Mouse (Mus musculus) heart, postnatal 0 days (tissue): ENCODE measurements around the gene Sorbs2.

Experiments
- CTCF ChIP-seq: IDR thresholded peaks from 2 replicates; pipeline ENCODE4 v1.5.1; 2016; ENCODE audit warnings: antibody characterized with exemption, control low read depth, low read depth
- EP300 ChIP-seq: IDR thresholded peaks from 2 replicates; pipeline ENCODE4 v1.6.1; 2016; ENCODE audit warnings: antibody characterized with exemption, low read depth

DNA sequence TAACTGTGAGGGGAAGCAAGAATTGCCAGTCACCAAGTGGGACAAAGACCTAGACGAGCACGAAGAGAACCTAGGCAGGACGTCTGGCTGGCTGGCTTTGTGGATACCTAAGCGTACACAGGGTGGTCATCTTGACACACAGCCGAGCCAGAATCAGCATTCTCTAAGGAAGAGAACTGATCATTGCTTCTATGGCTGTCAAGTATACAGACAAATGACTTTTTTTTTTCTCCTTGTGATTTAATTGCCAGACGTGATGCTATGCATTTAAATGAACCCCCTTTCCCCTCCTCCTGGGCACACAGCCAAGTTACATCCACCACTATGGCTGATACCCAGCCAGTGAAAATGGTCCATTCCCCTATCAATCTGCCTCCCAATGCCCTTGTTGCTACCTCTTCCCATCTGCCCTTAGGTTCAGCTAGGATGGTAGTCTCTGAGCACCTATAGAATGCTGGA lies 168.3 kb downstream of the Sorbs2 start:
- no peak for TF ChIP-seq CTCF
- TF ChIP-seq EP300 = no peak
